In genomic region chr15:101802296-101802835, GRCm38 (mm10) we compare ENCODE assay signal across 25 mouse cellular contexts. TPM values are rescaled to one million over a fixed set of nuclear protein-coding genes. Genes with fewer than 3 reads are reported as not detected.
DNase-seq lines count a peak whose midpoint lies in the region; ATAC-seq and TF ChIP-seq lines count a peak whose summit lies in the region.
"Had no signal": no experiment of that assay in that cellular context is flagged by ENCODE, and none has a peak within 500 bp of the region (broad histone marks: within the 10 kb centered on the region; RNA-seq: fewer than 3 reads in every experiment).

Krt73 (minus strand) TSS chr15:101802346.

- no peak within 1 kb of the TSS for H3K4me3 ChIP-seq in layer of hippocampus, adult 2 months
- H3K4me3 ChIP-seq in forebrain, embryonic 15.5 days: no peak within 1 kb of the TSS
- H3K4me3 ChIP-seq in hindbrain, embryonic 15.5 days: no peak within 1 kb of the TSS
- H3K4me3 ChIP-seq in neural tube, embryonic 14.5 days (ENCODE audit: low read depth, low read length): no peak within 1 kb of the TSS
- H3K4me3 ChIP-seq: erythroblast, embryonic 14.5 days; heart, embryonic 10.5 days; intestine, embryonic 15.5 days; kidney, embryonic 15.5 days; limb, embryonic 12.5 days; liver, embryonic 15.5 days had no signal

- no peak for TF ChIP-seq CTCF in layer of hippocampus, adult 2 months (conservative IDR thresholded peaks at IDR 0.05)

- H3K9me3 ChIP-seq in forebrain, embryonic 15.5 days: no peaks in the 10 kb centered on the region
- H3K9me3 ChIP-seq in hindbrain, embryonic 15.5 days: no peaks in the 10 kb centered on the region
- no peaks in the 10 kb centered on the region for H3K9me3 ChIP-seq in neural tube, embryonic 14.5 days (ENCODE audit: control insufficient read depth, low read length)
- H3K9me3 ChIP-seq: heart, embryonic 10.5 days; intestine, embryonic 15.5 days; kidney, embryonic 15.5 days; limb, embryonic 12.5 days; liver, embryonic 15.5 days had no signal

- ATAC-seq in forebrain, embryonic 15.5 days (replicated peaks): peak; percentile 55; the same call in 1 of the 2 replicates
- no peak for ATAC-seq in hindbrain, embryonic 15.5 days (ENCODE audit: low FRiP score, low read depth)
- no peak for ATAC-seq in neural tube, embryonic 14.5 days (ENCODE audit: low read depth)
- ATAC-seq: intestine, embryonic 15.5 days; lung, postnatal 0 days had no signal

- H3K4me2 ChIP-seq in forebrain, embryonic 15.5 days (replicated peaks): no peak within 1 kb of the TSS
- H3K4me2 ChIP-seq in hindbrain, embryonic 15.5 days: 0 out of 2 replicates have a peak within 1 kb of the TSS, but pooled peaks have one; percentile 1
- H3K4me2 ChIP-seq in neural tube, embryonic 14.5 days (ENCODE audit: low read depth, low read length): no peak within 1 kb of the TSS
- H3K4me2 ChIP-seq: intestine, embryonic 15.5 days; kidney, embryonic 15.5 days; limb, embryonic 12.5 days; liver, embryonic 15.5 days had no signal

- H3K27ac ChIP-seq in layer of hippocampus, adult 2 months: peak within 1 kb of the TSS; percentile 74
- H3K27ac ChIP-seq in forebrain, embryonic 15.5 days (replicated peaks): peak within 1 kb of the TSS; percentile 45
- H3K27ac ChIP-seq in hindbrain, embryonic 15.5 days (replicated peaks): peak within 1 kb of the TSS; percentile 59; the same call in 1 of the 2 replicates
- H3K27ac ChIP-seq in neural tube, embryonic 14.5 days (ENCODE audit: low read depth, low read length): 0 out of 2 replicates have a peak within 1 kb of the TSS, but pooled peaks have one; percentile 11
- H3K27ac ChIP-seq: heart, embryonic 10.5 days; intestine, embryonic 15.5 days; kidney, embryonic 15.5 days; limb, embryonic 12.5 days; liver, embryonic 15.5 days had no signal

- H3K27me3 ChIP-seq in forebrain, embryonic 15.5 days: no peaks in the 10 kb centered on the region
- H3K27me3 ChIP-seq in hindbrain, embryonic 15.5 days: no peaks in the 10 kb centered on the region
- H3K27me3 ChIP-seq in neural tube, embryonic 14.5 days (ENCODE audit: control insufficient read depth, insufficient read depth, low read length): no peaks in the 10 kb centered on the region
- H3K27me3 ChIP-seq: intestine, embryonic 15.5 days had no signal

- no peak for DNase-seq in layer of hippocampus, adult 2 months (ENCODE audit: low spot score in 2 of 2)
- no peak for DNase-seq in layer of hippocampus, adult 8-10 months (ENCODE audit: low spot score in 2 of 2)
- no peak for DNase-seq in Muller cell, postnatal 12 days (ENCODE audit: inconsistent ontology term)
- DNase-seq in thymus, postnatal 25 days: no peak
- DNase-seq in left cerebral cortex, adult 11 months (ENCODE audit: low spot score): no peak
- DNase-seq: cerebellum, adult 11 months; cerebellum, postnatal 36 days; gastrocnemius, postnatal 25 days; right cerebral cortex, postnatal 14 days; thymus, postnatal 36 days had no signal

- H3K9ac ChIP-seq in forebrain, embryonic 15.5 days (replicated peaks): no peak within 1 kb of the TSS
- no peak within 1 kb of the TSS for H3K9ac ChIP-seq in hindbrain, embryonic 15.5 days
- H3K9ac ChIP-seq in neural tube, embryonic 14.5 days (replicated peaks; ENCODE audit: low read depth, low read length): no peak within 1 kb of the TSS
- H3K9ac ChIP-seq: intestine, embryonic 15.5 days; kidney, embryonic 15.5 days; limb, embryonic 12.5 days; liver, embryonic 15.5 days had no signal

- 53% methylated on average over 6 of the region's 6 CpGs for WGBS in forebrain, embryonic 15.5 days
- WGBS in hindbrain, embryonic 15.5 days: 53% methylated on average over 6 of the region's 6 CpGs
- WGBS in neural tube, embryonic 14.5 days: 60% methylated on average over 6 of the region's 6 CpGs

- peaks cover 17% of the 10 kb centered on the region for H3K4me1 ChIP-seq in forebrain, embryonic 15.5 days
- peaks cover 22% of the 10 kb centered on the region for H3K4me1 ChIP-seq in hindbrain, embryonic 15.5 days (replicated peaks)
- peaks cover 6% of the 10 kb centered on the region; the same call in 1 of the 2 replicates for H3K4me1 ChIP-seq in neural tube, embryonic 14.5 days (ENCODE audit: control insufficient read depth, insufficient read depth, low read length)
- H3K4me1 ChIP-seq: heart, embryonic 10.5 days; intestine, embryonic 15.5 days; kidney, embryonic 15.5 days; limb, embryonic 12.5 days; liver, embryonic 15.5 days had no signal

- no peaks in the 10 kb centered on the region for H3K36me3 ChIP-seq in forebrain, embryonic 15.5 days
- H3K36me3 ChIP-seq in hindbrain, embryonic 15.5 days: no peaks in the 10 kb centered on the region
- no peaks in the 10 kb centered on the region for H3K36me3 ChIP-seq in neural tube, embryonic 14.5 days (ENCODE audit: control insufficient read depth, insufficient read depth, low read length)
- H3K36me3 ChIP-seq: heart, embryonic 10.5 days; intestine, embryonic 15.5 days; kidney, embryonic 15.5 days; limb, embryonic 12.5 days; liver, embryonic 15.5 days had no signal

RNA-seq across cellular contexts. Expression of gene Krt73, which starts in this region (rescaled TPM):
- total RNA-seq in layer of hippocampus, adult 2 months (2021): 1 to 10 TPM; 6.3 to 8.0 TPM
- total RNA-seq in layer of hippocampus, adult 8-10 months (2022): 1 to 10 TPM; 4.4 to 6.8 (median 6.1) TPM
- polyA plus RNA-seq in forebrain, embryonic 15.5 days (2015; fragmentation: Nextera tagmentation; extraction: Ambion mirVana): 0.43 and 1.1 TPM in 2 replicates
- 1.3 and 3.3 TPM in 2 replicates for polyA plus RNA-seq in hindbrain, embryonic 15.5 days (2015; fragmentation: Nextera tagmentation; extraction: Ambion mirVana)
- polyA plus RNA-seq in neural tube, embryonic 14.5 days (2014; fragmentation: Nextera tagmentation; extraction: Ambion mirVana): 0.36 TPM in 2 replicates
- total RNA-seq: ES-E14; gastrocnemius, postnatal 25 days; heart, postnatal 25 days; megakaryocyte, adult 5-6 weeks had no signal
- polyA plus RNA-seq: erythroblast, embryonic 14.5 days; heart, embryonic 10.5 days; intestine, embryonic 15.5 days; kidney, embryonic 15.5 days; limb, embryonic 12.5 days; liver, embryonic 15.5 days; lung, postnatal 0 days; spleen, adult 2 months; stomach, embryonic 16.5 days had no signal

Comparison
In these comparisons a context has a peak if more than half of its experiments do, and no peak if none do; other contexts are left out.
1. H3K27ac ChIP-seq: peak in every context shown above with its lines; median percentile 74 in layer of hippocampus, adult 2 months; 59 in hindbrain, embryonic 15.5 days; 45 in forebrain, embryonic 15.5 days; 11 in neural tube, embryonic 14.5 days.